Mouse (Mus musculus) lung, postnatal 14 days (tissue): Measurements from ENCODE around the gene Mustn1.
A peak's percentile ranks its signal among the peaks of the same experiment; 100 is the strongest.

ENCODE experiments used
- DNase-seq: peaks from one replicate; pipeline ENCODE4 v3.0.0; 2021

The Mustn1 gene

GRCm38 (mm10) chr14:30878958-30879571, at the start of gene Mustn1:
Gene Mustn1 (plus strand): TSS chr14:30879200.
- DNase-seq: peak; percentile 68

- no peak for DNase-seq
These were observed 41.5 kb upstream of the Mustn1 start for GRCm38 (mm10) chr14:30837416-30837996.

- DNase-seq: no peak
These were observed 35.3 kb upstream of the Mustn1 start for GRCm38 (mm10) chr14:30843701-30844100.

- DNase-seq: no peak
These were observed 28.5 kb upstream of the Mustn1 start for GRCm38 (mm10) chr14:30850504-30850903.

GRCm38 (mm10) chr14:30852325-30852724, 26.7 kb upstream of the Mustn1 start:
- no peak for DNase-seq

GRCm38 (mm10) chr14:30855316-30855715, 23.7 kb upstream of the Mustn1 start:
- no peak for DNase-seq

GRCm38 (mm10) chr14:30856885-30857507, 22.0 kb upstream of the Mustn1 start:
- DNase-seq: no peak

GRCm38 (mm10) chr14:30857990-30858389, 21.0 kb upstream of the Mustn1 start:
- no peak for DNase-seq

GRCm38 (mm10) chr14:30861421-30862125, 17.4 kb upstream of the Mustn1 start:
- DNase-seq: no peak

GRCm38 (mm10) chr14:30862368-30862767, 16.6 kb upstream of the Mustn1 start:
- DNase-seq: no peak

GRCm38 (mm10) chr14:30865311-30865710, 13.7 kb upstream of the Mustn1 start:
- DNase-seq: no peak

- DNase-seq: peak; percentile 90
These were observed 12.0 kb upstream of the Mustn1 start for GRCm38 (mm10) chr14:30867042-30867441.

GRCm38 (mm10) chr14:30868826-30869225, 10.2 kb upstream of the Mustn1 start:
- DNase-seq: no peak

- DNase-seq: peak; percentile 51
These were observed 9.6 kb upstream of the Mustn1 start for GRCm38 (mm10) chr14:30869391-30869801.

GRCm38 (mm10) chr14:30870206-30871147, 8.5 kb upstream of the Mustn1 start:
- DNase-seq: no peak

- peak; percentile 49 for DNase-seq
These were observed 4.8 kb upstream of the Mustn1 start for GRCm38 (mm10) chr14:30874095-30874700.

GRCm38 (mm10) chr14:30875130-30875865, 3.7 kb upstream of the Mustn1 start:
- DNase-seq: no peak

GRCm38 (mm10) chr14:30875955-30876354, 3.0 kb upstream of the Mustn1 start:
- DNase-seq: no peak

GRCm38 (mm10) chr14:30876451-30876850, 2.5 kb upstream of the Mustn1 start:
- no peak for DNase-seq

GRCm38 (mm10) chr14:30877827-30878226, 1.2 kb upstream of the Mustn1 start:
- no peak for DNase-seq

GRCm38 (mm10) chr14:30879794-30880193, 794 bp downstream of the Mustn1 start:
- DNase-seq: no peak
